Mouse (Mus musculus) testis, adult 2 months (tissue): ENCODE data around the gene Smtnl2. TPM values are rescaled to one million over a fixed set of nuclear protein-coding genes. Genes with fewer than 3 reads are reported as not detected.
"Not testable (repeated sequence)": the region's sequence is repeated elsewhere in the genome, so short reads cannot be mapped to it uniquely, and the experiment has no call there.

Experiments
- H3K27ac ChIP-seq: fragments of 200-500 bp; 2 replicates; pipeline ENCODE4 v1.5.1; 2012; ENCODE audit warnings: low read depth, low read length; ENCODE audit not compliant: control insufficient read depth, insufficient read depth
- H3K27me3 ChIP-seq: fragments of 200-500 bp; 2 replicates; pipeline ENCODE4 v1.6.1; 2012; ENCODE audit warnings: mild to moderate bottlenecking, low read length, moderate library complexity; ENCODE audit not compliant: control insufficient read depth, insufficient read depth
- H3K36me3 ChIP-seq: fragments of 200-500 bp; 2 replicates; pipeline ENCODE4 v1.6.1; 2012; ENCODE audit warnings: mild to moderate bottlenecking, low read length; ENCODE audit not compliant: control insufficient read depth, insufficient read depth
- H3K4me1 ChIP-seq: fragments of 200-500 bp; 2 replicates; pipeline ENCODE4 v1.6.1; 2012; ENCODE audit warnings: low read length; ENCODE audit not compliant: control insufficient read depth, insufficient read depth
- H3K4me3 ChIP-seq: fragments of 200-500 bp; 2 replicates; pipeline ENCODE4 v1.5.1; 2012; ENCODE audit warnings: low read depth, mild to moderate bottlenecking, low read length, moderate library complexity, mixed read lengths; ENCODE audit not compliant: control insufficient read depth
- CTCF ChIP-seq: fragments of 200-500 bp; IDR thresholded peaks from 2 replicates; pipeline ENCODE4 v1.5.1; 2012; ENCODE audit warnings: low read depth, mild to moderate bottlenecking, inconsistent platforms, low read length, moderate library complexity; ENCODE audit not compliant: control insufficient read depth, insufficient read depth, insufficient replicate concordance
- POLR2A ChIP-seq: fragments of 200-500 bp; IDR thresholded peaks from 2 replicates; pipeline ENCODE4 v1.6.1; 2012; ENCODE audit warnings: low read depth, mild to moderate bottlenecking, inconsistent platforms, low read length, moderate library complexity; ENCODE audit not compliant: control insufficient read depth
- polyA plus RNA-seq: library from polyadenylated mRNA; depleted of rRNA; stranded (reverse); fragments of >200 nt; gene quantifications from 2 replicates; pipeline ENCODE4 v1.2.3, GENCODE M21; 2012

Smtnl2 gene
- polyA plus RNA-seq, 1 experiment: 2.1 TPM

DNA sequence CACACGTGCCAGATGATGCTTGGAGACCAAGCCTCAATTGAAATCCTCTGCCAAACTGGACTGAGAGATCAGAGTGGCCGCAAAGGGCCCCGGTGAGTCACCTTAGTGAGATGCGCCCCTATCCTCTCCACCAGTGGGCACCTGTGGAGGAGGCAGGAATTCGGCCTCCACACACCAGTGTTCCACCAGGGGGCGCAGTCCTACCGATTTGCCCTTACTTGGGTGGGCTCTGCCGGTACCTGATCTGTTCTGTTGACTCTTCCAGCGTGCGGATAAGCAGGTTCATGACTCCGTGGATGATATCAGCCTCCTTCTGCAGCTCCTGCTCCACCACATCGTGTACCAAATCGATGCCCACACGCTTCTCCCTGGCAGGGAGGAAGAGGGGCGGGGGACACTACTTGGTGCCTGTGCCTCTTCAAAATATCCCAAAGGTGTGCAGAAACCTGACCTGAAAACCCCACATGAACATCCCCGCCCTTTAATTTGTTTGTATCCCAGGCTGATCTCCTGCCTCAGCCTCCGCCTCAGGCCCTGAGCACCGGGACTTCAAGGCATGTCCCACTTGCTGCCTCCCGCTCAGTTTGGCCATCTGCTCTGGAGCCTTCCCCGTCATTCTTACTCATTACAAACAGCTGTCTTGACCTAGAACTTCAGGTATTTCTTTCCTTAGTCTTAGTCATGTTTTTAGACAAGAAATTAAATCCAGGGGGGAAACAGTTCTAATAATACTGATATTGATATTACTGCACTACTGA is 56.4 kb downstream of the Smtnl2 start:
- peak overlapping the region; percentile 67 for H3K4me3 ChIP-seq
- peak; percentile 91 for TF ChIP-seq CTCF
- no peak for TF ChIP-seq POLR2A
- H3K36me3 ChIP-seq: no peaks in the 10 kb centered on the region
- H3K27me3 ChIP-seq: no peaks in the 10 kb centered on the region
- H3K27ac ChIP-seq: no peak overlapping the region
- peaks cover 8% of the 10 kb centered on the region; the same call in 1 of the 2 replicates for H3K4me1 ChIP-seq

DNA sequence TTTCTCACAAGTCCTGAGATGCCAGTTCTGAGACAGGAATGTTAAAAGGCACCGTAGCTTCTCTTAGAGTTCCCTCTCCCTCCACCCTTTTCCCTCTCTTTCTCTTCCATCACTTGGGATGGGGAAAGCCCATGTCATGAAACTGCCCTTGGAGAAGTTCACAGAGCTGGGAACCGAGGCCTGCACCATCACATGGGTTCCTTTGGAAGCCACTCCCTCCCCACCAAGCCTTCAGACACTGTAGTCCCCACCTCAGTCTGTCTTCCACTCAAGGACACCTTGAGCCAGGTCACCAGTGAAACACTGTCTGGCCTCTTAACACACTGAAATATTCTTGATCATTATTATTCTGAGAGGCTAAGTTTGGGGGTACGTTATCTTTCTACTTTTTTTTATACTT is 58.3 kb downstream of the Smtnl2 start:
- no peak overlapping the region for H3K4me3 ChIP-seq
- peaks cover 8% of the 10 kb centered on the region; the same call in 1 of the 2 replicates for H3K4me1 ChIP-seq
- no peaks in the 10 kb centered on the region for H3K36me3 ChIP-seq
- no peaks in the 10 kb centered on the region for H3K27me3 ChIP-seq
- no peak for TF ChIP-seq POLR2A
- TF ChIP-seq CTCF: no peak
- H3K27ac ChIP-seq: no peak overlapping the region

DNA sequence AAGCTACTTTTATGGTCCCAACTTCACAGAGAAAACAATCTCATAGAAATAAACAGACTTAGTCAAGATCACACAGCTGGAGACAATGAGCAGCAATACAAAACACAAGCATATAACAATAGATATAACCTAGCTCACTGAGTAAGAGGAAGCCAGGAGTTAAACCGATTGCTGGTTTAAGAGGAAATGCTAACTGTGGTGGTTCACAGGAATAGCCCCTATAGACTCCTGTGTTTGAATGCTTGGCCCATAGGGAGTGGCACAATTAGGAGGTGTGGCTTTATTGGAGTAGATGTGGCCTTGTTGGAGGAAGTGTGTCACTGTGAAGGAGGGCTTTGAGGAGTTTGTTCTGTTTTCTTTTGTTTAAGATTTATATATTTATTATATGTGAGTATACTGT is 59.2 kb downstream of the Smtnl2 start:
- Histone ChIP-seq H3K4me1 (peaks cover 8% of the 10 kb centered on the region; the same call in 1 of the 2 replicates), H3K27me3 (no peaks in the 10 kb centered on the region), H3K36me3 (no peaks in the 10 kb centered on the region), H3K27ac (no peak overlapping the region), H3K4me3 (no peak overlapping the region)
- TF ChIP-seq POLR2A (no peak), CTCF (no peak)

GRCm38 (mm10) chr11:72349652-72350051 is 61.9 kb downstream of the Smtnl2 start:
- H3K4me3 ChIP-seq: no peak overlapping the region
- H3K36me3 ChIP-seq: no peaks in the 10 kb centered on the region
- TF ChIP-seq CTCF (no peak), POLR2A (no peak)
- no peaks in the 10 kb centered on the region for H3K27me3 ChIP-seq
- H3K27ac ChIP-seq: no peak overlapping the region
- H3K4me1 ChIP-seq: peaks cover 3% of the 10 kb centered on the region; the same call in 1 of the 2 replicates

DNA sequence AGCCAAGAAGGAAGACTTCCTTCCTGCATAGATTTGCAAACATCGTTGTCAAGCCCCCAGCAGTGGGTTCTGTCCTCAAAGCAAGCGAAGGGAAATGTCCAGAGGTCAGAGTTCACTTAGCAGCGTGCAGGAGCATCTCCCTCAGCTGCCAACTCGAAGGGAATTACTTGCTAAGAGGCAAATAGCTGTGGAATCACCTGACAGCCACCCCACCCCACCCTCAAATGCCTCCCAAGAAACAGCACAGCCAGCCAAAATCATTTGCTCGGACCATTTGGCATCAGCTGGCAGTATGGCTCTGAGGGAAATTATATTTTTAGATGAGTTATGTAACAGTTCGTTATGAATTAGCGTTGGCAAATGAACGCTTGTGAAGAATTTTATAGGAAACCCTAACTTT is 62.5 kb downstream of the Smtnl2 start:
- Histone ChIP-seq H3K27me3 (no peaks in the 10 kb centered on the region), H3K4me3 (no peak overlapping the region), H3K4me1 (no peaks in the 10 kb centered on the region), H3K36me3 (no peaks in the 10 kb centered on the region), H3K27ac (no peak overlapping the region)
- no peak for TF ChIP-seq CTCF
- no peak for TF ChIP-seq POLR2A

GRCm38 (mm10) chr11:72348563-72348962 is 63.0 kb downstream of the Smtnl2 start:
- Histone ChIP-seq H3K4me3 (no peak overlapping the region), H3K27ac (no peak overlapping the region), H3K4me1 (no peaks in the 10 kb centered on the region), H3K27me3 (no peaks in the 10 kb centered on the region), H3K36me3 (no peaks in the 10 kb centered on the region)
- TF ChIP-seq POLR2A (no peak), CTCF (no peak)

GRCm38 (mm10) chr11:72344486-72344885 is 67.0 kb downstream of the Smtnl2 start:
- no peak overlapping the region for H3K4me3 ChIP-seq
- no peak overlapping the region for H3K27ac ChIP-seq
- no peaks in the 10 kb centered on the region for H3K27me3 ChIP-seq
- no peaks in the 10 kb centered on the region for H3K4me1 ChIP-seq
- no peaks in the 10 kb centered on the region for H3K36me3 ChIP-seq
- TF ChIP-seq POLR2A: no peak
- no peak for TF ChIP-seq CTCF

DNA sequence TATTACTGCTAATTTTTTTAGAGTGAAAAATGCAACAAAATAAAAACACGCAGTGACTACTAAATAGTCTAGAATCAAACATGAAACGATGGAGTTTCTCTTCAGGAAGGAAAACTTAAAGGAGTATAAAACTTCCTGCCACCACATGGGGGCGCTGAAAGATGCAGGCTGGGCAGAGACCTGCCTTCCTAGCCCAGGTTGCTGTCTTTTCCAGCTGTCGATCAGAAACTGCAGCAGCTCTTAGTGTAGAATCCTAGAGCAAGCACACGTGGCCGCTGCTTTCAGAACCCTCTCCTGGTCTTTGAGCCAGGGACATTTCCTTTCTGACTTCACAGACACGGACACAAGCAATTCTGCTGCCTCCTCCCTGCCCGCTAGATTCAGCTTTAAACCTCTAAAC is 67.6 kb downstream of the Smtnl2 start:
- TF ChIP-seq POLR2A (no peak), CTCF (peak; percentile 37; the same call in 1 of the 2 replicates)
- Histone ChIP-seq H3K27me3 (no peaks in the 10 kb centered on the region), H3K36me3 (no peaks in the 10 kb centered on the region), H3K4me3 (no peak overlapping the region), H3K27ac (no peak overlapping the region), H3K4me1 (no peaks in the 10 kb centered on the region)

GRCm38 (mm10) chr11:72343238-72343625 is 68.3 kb downstream of the Smtnl2 start:
- H3K4me1 ChIP-seq, H3K36me3 ChIP-seq, H3K4me3 ChIP-seq, H3K27me3 ChIP-seq, H3K27ac ChIP-seq: not testable (repeated sequence)
